Mouse (Mus musculus) stomach, postnatal 0 days (tissue): ENCODE measurements at regions not wholly inside any gene's neighbourhood (a gene's known extent, or its start where the extent isn't known, plus 50 kb on each side); places are given as distances from the start of the nearest gene placed in this dataset.

Experiments
- ATAC-seq: fragments of 200-750 bp; cut with Nextera tagmentation; 2 replicates; pipeline ENCODE4 v1.8.0; 2017; ENCODE audit not compliant: low FRiP score, low TSS enrichment
- DNase-seq: peaks from one replicate; pipeline ENCODE4 v3.0.0-alpha.2; 2016; ENCODE audit warnings: low spot score
- H3K27ac ChIP-seq: fragments of 300-500 bp; sonication (generic); replicated peaks from 2 replicates; pipeline ENCODE4 v1.5.1; 2014; ENCODE audit warnings: mild to moderate bottlenecking, control low read depth
- H3K27me3 ChIP-seq: fragments of 300-500 bp; sonication (generic); 2 replicates; pipeline ENCODE4 v1.6.1; 2014; ENCODE audit warnings: low read length; ENCODE audit not compliant: control insufficient read depth, insufficient read depth
- H3K36me3 ChIP-seq: fragments of 300-500 bp; sonication (generic); 2 replicates; pipeline ENCODE4 v1.6.1; 2014; ENCODE audit warnings: low read length, mixed read lengths; ENCODE audit not compliant: control insufficient read depth, insufficient read depth
- H3K4me1 ChIP-seq: fragments of 300-500 bp; sonication (generic); replicated peaks from 2 replicates; pipeline ENCODE4 v1.6.1; 2014; ENCODE audit warnings: antibody characterized with exemption; ENCODE audit not compliant: control insufficient read depth, insufficient read depth
- H3K4me2 ChIP-seq: fragments of 300-500 bp; sonication (generic); replicated peaks from 2 replicates; pipeline ENCODE4 v1.6.1; 2014; ENCODE audit warnings: low read depth, mild to moderate bottlenecking, control low read depth, moderate library complexity
- H3K4me3 ChIP-seq: fragments of 300-500 bp; sonication (generic); 2 replicates; pipeline ENCODE4 v1.5.1; 2014; ENCODE audit warnings: low read depth, low read length, control low read depth
- H3K9ac ChIP-seq: fragments of 300-500 bp; sonication (generic); 2 replicates; pipeline ENCODE4 v1.6.1; 2014; ENCODE audit warnings: mild to moderate bottlenecking, low read length, control low read depth, mixed read lengths
- H3K9me3 ChIP-seq: fragments of 300-500 bp; sonication (generic); 2 replicates; pipeline ENCODE4 v1.6.1; 2016; ENCODE audit warnings: low read length; ENCODE audit not compliant: control insufficient read depth
- CTCF ChIP-seq: IDR thresholded peaks from 2 replicates; pipeline ENCODE4 v1.5.1; 2016; ENCODE audit warnings: antibody characterized with exemption, low read depth, mild to moderate bottlenecking, moderate library complexity
- EP300 ChIP-seq: optimal IDR thresholded peaks from 2 replicates; pipeline ENCODE3; 2016; ENCODE audit warnings: antibody characterized with exemption
- WGBS: fragments of 180-500 bp; shearing (Covaris S2); extraction: QIAGEN DNeasy Blood & Tissue Kit; methylation state at CpG from one replicate; pipeline ENCODE4 v1.1.7; 2014; 5-methylcytosine and 5-hydroxymethylcytosine counted together

DNA sequence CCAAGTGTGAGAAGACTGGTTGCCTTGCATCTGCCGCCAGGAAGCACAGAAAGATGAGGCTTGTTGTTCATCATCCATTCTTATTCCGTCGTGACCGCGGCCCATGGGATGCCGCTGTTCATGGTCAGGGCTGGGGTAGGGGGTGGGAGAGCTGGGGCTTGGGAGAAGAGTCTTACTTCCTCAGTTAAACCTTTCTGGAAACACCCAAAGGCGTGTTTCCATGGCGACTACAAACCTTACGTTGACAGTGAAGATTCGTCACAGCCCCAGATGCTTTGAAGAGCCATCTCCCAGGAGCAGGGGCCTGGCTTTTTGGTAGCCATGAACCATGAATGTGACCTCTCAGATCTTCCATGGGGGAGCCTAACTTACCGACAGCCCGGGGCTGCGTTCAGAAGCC, 114.6 kb upstream of the Lrfn2 start:
- Histone ChIP-seq H3K27ac (no peak overlapping the region), H3K27me3 (no peaks in the 10 kb centered on the region), H3K9me3 (no peaks in the 10 kb centered on the region), H3K9ac (no peak overlapping the region), H3K4me2 (no peak overlapping the region), H3K4me1 (no peaks in the 10 kb centered on the region), H3K4me3 (no peak overlapping the region), H3K36me3 (no peaks in the 10 kb centered on the region)
- DNase-seq (no peak), ATAC-seq (no peak)
- 76% methylated on average over 13 of the region's 13 CpGs for WGBS
- no peak for TF ChIP-seq CTCF
- TF ChIP-seq EP300 = no peak

DNA sequence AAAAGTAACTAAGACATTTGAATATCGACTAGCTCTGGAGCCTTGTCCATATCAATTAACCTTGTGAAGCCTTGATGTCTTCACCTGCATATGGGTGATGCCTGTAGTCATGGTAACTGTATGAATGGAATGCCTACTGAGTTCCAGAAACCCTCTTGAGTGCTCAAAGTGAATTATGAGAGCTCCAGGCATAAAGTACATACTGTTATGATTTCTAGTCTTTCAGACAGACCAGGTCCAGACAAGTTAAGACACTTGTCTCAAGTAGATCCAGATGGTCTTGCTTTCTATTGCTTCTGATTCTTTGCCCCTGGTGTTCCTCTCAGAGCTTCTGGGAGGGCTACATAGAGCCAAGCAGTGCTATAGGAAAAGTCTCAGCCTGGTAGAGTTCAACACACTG, 112.5 kb upstream of the Lrfn2 start:
- Histone ChIP-seq H3K4me1 (no peaks in the 10 kb centered on the region), H3K27ac (no peak overlapping the region), H3K9ac (no peak overlapping the region), H3K9me3 (no peaks in the 10 kb centered on the region), H3K36me3 (no peaks in the 10 kb centered on the region), H3K4me3 (no peak overlapping the region), H3K4me2 (no peak overlapping the region), H3K27me3 (no peaks in the 10 kb centered on the region)
- ATAC-seq (no peak), DNase-seq (no peak)
- TF ChIP-seq EP300 (no peak), CTCF (no peak)
- 70% methylated on average over 1 of the region's 1 CpGs for WGBS

DNA sequence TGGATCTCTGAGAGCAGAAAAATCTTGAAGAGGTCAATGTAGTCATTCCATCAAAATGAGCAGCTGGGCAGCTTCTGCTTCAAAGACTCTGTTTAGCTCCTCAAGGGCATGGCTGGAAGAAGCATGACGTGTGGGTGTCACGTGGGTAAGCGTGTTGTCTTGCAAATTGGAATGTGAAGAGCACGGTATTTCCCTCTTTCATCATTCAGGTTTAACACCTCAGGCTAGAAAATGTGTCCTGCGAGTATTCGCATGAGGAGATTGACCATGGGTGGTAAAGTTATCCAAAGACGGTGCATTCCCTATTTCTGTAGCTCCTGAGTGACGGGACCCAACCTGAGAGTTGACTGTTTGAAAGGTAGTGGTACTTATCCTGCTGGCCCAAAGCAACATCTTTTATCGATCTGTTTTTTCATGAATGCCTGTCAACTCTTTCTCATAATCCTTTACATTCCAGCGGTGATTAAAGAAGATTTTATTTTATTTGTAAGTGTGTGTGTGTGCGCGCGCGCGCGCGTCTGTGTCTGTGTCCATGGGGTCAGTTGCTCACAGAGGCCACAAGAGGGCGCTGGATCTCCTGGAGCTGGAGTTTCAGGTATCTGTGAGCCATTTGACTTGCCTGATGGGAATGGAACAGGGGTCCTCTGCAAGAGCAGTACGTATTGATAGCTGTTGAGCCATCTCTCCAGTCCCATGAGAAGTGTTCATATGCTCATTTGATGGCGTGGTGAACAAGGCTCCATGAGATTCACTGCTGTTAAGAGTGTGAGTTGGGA, 109.9 kb upstream of the Lrfn2 start:
- no peak overlapping the region for H3K9ac ChIP-seq
- no peak for DNase-seq
- H3K27me3 ChIP-seq = no peaks in the 10 kb centered on the region
- no peaks in the 10 kb centered on the region for H3K9me3 ChIP-seq
- no peak for ATAC-seq
- no peaks in the 10 kb centered on the region for H3K4me1 ChIP-seq
- no peak overlapping the region for H3K4me2 ChIP-seq
- no peak for TF ChIP-seq CTCF
- TF ChIP-seq EP300 = no peak
- no peak overlapping the region for H3K4me3 ChIP-seq
- WGBS = 88% methylated on average over 20 of the region's 20 CpGs
- H3K36me3 ChIP-seq = no peaks in the 10 kb centered on the region
- no peak overlapping the region for H3K27ac ChIP-seq

DNA sequence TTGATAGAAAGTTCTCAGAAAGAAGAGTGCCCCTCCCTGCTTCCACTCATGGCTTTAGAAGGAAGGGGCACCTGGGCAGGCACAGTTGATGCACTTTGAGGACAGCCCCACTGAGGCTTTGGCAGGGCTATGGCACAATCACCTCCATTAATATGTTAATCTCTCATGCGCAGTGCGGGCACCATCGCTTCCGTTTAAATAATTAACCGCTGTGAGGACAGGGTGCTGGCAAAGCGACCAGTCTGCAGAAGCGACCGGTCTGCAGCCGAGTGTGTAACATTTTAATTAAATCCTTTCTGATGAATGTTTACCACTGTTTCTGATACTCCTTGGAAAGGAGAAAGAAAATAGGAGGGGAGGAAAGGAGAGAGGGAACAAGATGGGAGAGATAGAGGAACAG, 108.3 kb upstream of the Lrfn2 start:
- Histone ChIP-seq H3K27ac (no peak overlapping the region), H3K4me3 (no peak overlapping the region), H3K9ac (no peak overlapping the region), H3K36me3 (no peaks in the 10 kb centered on the region), H3K27me3 (no peaks in the 10 kb centered on the region), H3K9me3 (no peaks in the 10 kb centered on the region), H3K4me1 (no peaks in the 10 kb centered on the region), H3K4me2 (no peak overlapping the region)
- 85% methylated on average over 9 of the region's 9 CpGs for WGBS
- TF ChIP-seq EP300 = no peak
- DNase-seq (no peak), ATAC-seq (no peak)

DNA sequence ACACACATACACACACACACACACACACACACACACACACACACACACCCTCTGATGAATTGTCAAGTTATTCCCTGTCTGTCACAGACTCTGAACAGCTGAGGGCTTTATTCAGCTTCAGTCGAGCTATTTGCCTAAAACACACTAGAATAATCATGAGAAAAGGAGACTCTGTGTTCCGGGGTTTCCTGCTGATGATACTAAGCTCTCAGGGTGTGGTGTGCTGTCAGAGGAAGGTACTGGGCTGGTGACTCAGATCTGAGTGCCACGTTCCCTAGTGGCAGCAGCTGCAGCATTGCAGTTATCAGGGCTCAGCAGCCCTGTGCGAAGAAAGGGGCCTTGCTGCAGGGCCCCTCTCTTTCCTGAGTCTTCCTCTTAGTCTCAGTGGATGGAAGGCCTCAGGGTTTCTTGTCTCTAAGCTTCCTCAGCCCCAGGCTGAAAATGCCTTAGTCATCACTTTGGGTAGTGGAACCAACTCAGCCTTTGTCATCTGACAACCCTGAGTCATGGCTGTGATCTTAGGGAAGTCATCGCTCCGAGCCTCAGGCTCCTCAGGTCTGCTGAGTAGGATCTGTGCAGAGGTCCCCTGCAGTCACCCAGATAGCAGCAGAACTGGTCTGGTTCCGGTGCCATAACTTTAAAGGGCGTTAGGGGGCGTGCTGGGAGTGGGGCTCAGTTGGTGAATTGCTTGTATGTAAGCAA, 106.8 kb upstream of the Lrfn2 start:
- Histone ChIP-seq H3K9ac (no peak overlapping the region), H3K9me3 (no peaks in the 10 kb centered on the region), H3K27me3 (no peaks in the 10 kb centered on the region), H3K27ac (no peak overlapping the region), H3K4me3 (no peak overlapping the region), H3K4me1 (no peaks in the 10 kb centered on the region), H3K4me2 (no peak overlapping the region), H3K36me3 (no peaks in the 10 kb centered on the region)
- WGBS = 63% methylated on average over 9 of the region's 9 CpGs
- ATAC-seq = no peak
- TF ChIP-seq EP300 = no peak
- no peak for TF ChIP-seq CTCF
- no peak for DNase-seq

DNA sequence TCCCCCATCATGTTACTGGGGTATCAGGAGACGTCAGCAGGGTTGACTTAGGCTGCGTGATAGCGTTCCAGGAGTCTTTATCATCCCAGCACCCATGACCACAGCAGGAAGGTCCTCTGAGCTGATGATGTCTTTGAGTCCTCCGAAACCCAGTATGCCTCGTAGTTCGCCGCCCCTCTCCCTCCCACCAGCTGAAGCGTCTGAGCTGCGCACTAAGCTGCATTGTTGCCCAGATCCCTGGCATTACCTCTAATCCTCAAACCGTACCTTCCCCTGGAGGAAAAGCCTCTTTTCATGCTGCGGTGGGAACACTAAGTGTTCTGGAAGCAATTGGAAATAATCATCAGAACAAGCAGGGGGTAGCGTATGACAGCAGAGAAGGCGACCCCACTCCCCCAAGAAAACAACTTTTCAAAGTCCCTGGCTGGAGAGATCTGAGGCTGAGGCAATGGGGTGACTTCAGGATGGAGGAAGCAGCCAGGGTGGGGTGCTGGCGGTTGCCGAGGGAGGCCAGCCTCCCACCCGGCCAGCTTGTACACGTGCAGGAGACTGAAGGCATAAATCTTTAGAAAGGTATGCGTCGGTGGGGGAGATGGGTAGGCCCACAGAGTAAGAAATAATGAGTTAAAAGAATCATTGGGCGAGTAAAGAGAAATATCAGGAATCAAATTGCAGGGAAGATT, 93.7 kb upstream of the Lrfn2 start:
- no peak for TF ChIP-seq CTCF
- TF ChIP-seq EP300 = no peak
- 58% methylated on average over 20 of the region's 20 CpGs for WGBS
- Histone ChIP-seq H3K27me3 (no peaks in the 10 kb centered on the region), H3K9me3 (no peaks in the 10 kb centered on the region), H3K36me3 (no peaks in the 10 kb centered on the region), H3K27ac (no peak overlapping the region), H3K4me2 (no peak overlapping the region), H3K9ac (no peak overlapping the region), H3K4me3 (no peak overlapping the region), H3K4me1 (no peaks in the 10 kb centered on the region)
- ATAC-seq = no peak
- DNase-seq = no peak
